Mouse (Mus musculus) lung, adult 10 weeks (tissue): ENCODE measurements around the gene Atp6v1g3. TPM values are rescaled to one million over a fixed set of nuclear protein-coding genes. Genes with fewer than 3 reads are reported as not detected.

Experiments
- polyA plus RNA-seq: library from polyadenylated mRNA; stranded (reverse); fragments of 350-450 nt; fragmentation: Illumina TruSeq; extraction: RNeasy Lipid Tissue Mini Kit (QIAGEN cat#74804); gene quantifications from one replicate; pipeline ENCODE4 v1.2.3, GENCODE M21; 2014; ENCODE audit warnings: low read depth, low replicate concordance; ENCODE audit not compliant: insufficient read depth

Atp6v1g3 gene
- 0.52 TPM for polyA plus RNA-seq

GRCm38 (mm10) chr1:138273438-138273837 is at the start of gene Atp6v1g3:
Atp6v1g3 (plus strand) TSS chr1:138273738.

Other genes with a start within 250 kb of the Atp6v1g3 start
- gene Ptprc, start 98.0 kb upstream of the Atp6v1g3 start, polyA plus RNA-seq: 33.2 TPM